Mouse (Mus musculus) neutrophil, adult 59 days (primary cell): ENCODE data around the gene Akt1s1. TPM values are rescaled to one million over a fixed set of nuclear protein-coding genes. Genes with fewer than 3 reads are reported as not detected.

ENCODE experiments used
- total RNA-seq, 2 experiments: library from RNA; stranded (reverse); gene quantifications; 1 replicate in 1 of 2; 2 replicates in 1 of 2; pipeline ENCODE4 v1.2.4; 2023

Akt1s1 gene
- 10 to 100 TPM; 14.1 to 15.2 TPM for total RNA-seq

GRCm38 (mm10) chr7:44848561-44849415 is at the start of gene Akt1s1, which contains the start of gene Tbc1d17:
Gene Akt1s1 (plus strand): TSS chr7:44848991.
Gene Tbc1d17 (minus strand): TSS chr7:44849079.

GRCm38 (mm10) chr7:44815721-44816469 is 32.9 kb upstream of the Akt1s1 start, which contains the start of the genes Nup62 and Il4i1:
Gene Nup62 (plus strand): TSS chr7:44816088.
Gene Il4i1 (plus strand): TSS chr7:44816387.

GRCm38 (mm10) chr7:44816470-44817021 is 32.2 kb upstream of the Akt1s1 start, which contains the start of gene Atf5:
Gene Atf5 (minus strand): TSS chr7:44816658.

GRCm38 (mm10) chr7:44857042-44857552 is 8.3 kb downstream of the Akt1s1 start, which contains the start of gene Pnkp:
Gene Pnkp (plus strand): TSS chr7:44857139.

GRCm38 (mm10) chr7:44869697-44870528 is 21.1 kb downstream of the Akt1s1 start, which contains the start of gene Ptov1:
Gene Ptov1 (minus strand): TSS chr7:44869788.

GRCm38 (mm10) chr7:44892276-44892921 is 43.6 kb downstream of the Akt1s1 start, which contains the start of gene Med25:
Gene Med25 (minus strand): TSS chr7:44892712.

GRCm38 (mm10) chr7:44895593-44896434 is 47.0 kb downstream of the Akt1s1 start, which contains the start of gene Fuz:
Gene Fuz (plus strand): TSS chr7:44896079.

Other genes starting within 250 kb of the Akt1s1 start
- gene Myh14, start 178.1 kb upstream of the Akt1s1 start, total RNA-seq, result not detected
- gene Izumo2, start 140.2 kb upstream of the Akt1s1 start, total RNA-seq, result not detected
- 10 to 100 TPM; 49.1 to 59.2 TPM for gene Vrk3, start 100.6 kb upstream of the Akt1s1 start, total RNA-seq
- gene Zfp473, start 97.9 kb upstream of the Akt1s1 start, total RNA-seq, result 1 to 10 TPM; 1.0 to 1.7 TPM
- gene Nup62, start 32.9 kb upstream of the Akt1s1 start, total RNA-seq, result 10 to 100 TPM; 50.3 to 52.5 TPM
- gene Il4i1, start 32.6 kb upstream of the Akt1s1 start, total RNA-seq, result 1 to 10 TPM in 1 of 2 experiments, under 1 TPM in 1; 0.64 to 1.8 TPM
- gene Atf5, start 32.3 kb upstream of the Akt1s1 start, total RNA-seq, result 1 to 10 TPM; 4.9 to 6.0 TPM
- 10 to 100 TPM; 32.1 to 45.3 TPM for gene Tbc1d17, start 88 bp downstream of the Akt1s1 start, total RNA-seq
- gene Pnkp, start 8.1 kb downstream of the Akt1s1 start, total RNA-seq, result 100 to 1,000 TPM; 390 to 443 TPM
- gene Ptov1, start 20.8 kb downstream of the Akt1s1 start, total RNA-seq, result 10 to 100 TPM; 32.3 to 33.9 TPM
- 10 to 100 TPM; 36.9 to 38.1 TPM for gene Med25, start 43.7 kb downstream of the Akt1s1 start, total RNA-seq
- gene Fuz, start 47.1 kb downstream of the Akt1s1 start, total RNA-seq, result 1 to 10 TPM; 4.6 to 6.1 TPM
- gene Ap2a1, start 80.5 kb downstream of the Akt1s1 start, total RNA-seq, result 10 to 100 TPM; 61.7 to 69.2 TPM
- gene Tsks, start 94.2 kb downstream of the Akt1s1 start, total RNA-seq, result not detected
- gene Cpt1c, start 125.9 kb downstream of the Akt1s1 start, total RNA-seq, result under 1 TPM; 0.33 to 0.53 TPM
- gene Prmt1, start 137.6 kb downstream of the Akt1s1 start, total RNA-seq, result 10 to 100 TPM; 79.2 to 80.4 TPM
- gene Irf3, start 148.7 kb downstream of the Akt1s1 start, total RNA-seq, result 10 to 100 TPM; 55.8 to 60.1 TPM
- gene Bcl2l12, start 149.7 kb downstream of the Akt1s1 start, total RNA-seq, result 10 to 100 TPM in 1 of 2 experiments, 1 to 10 TPM in 1; 9.3 to 14.3 TPM
- 10 to 100 TPM; 57.7 to 58.5 TPM for gene Scaf1, start 167.4 kb downstream of the Akt1s1 start, total RNA-seq
- gene Rras, start 169.0 kb downstream of the Akt1s1 start, total RNA-seq, result 10 to 100 TPM; 13.6 to 16.8 TPM
- 10 to 100 TPM; 22.7 to 23.8 TPM for gene Prr12, start 203.9 kb downstream of the Akt1s1 start, total RNA-seq
- 10 to 100 TPM; 31.4 to 34.3 TPM for gene Nosip, start 213.4 kb downstream of the Akt1s1 start, total RNA-seq
- gene Prrg2, start 213.7 kb downstream of the Akt1s1 start, total RNA-seq, result 10 to 100 TPM; 14.5 to 15.6 TPM
- gene Rcn3, start 243.2 kb downstream of the Akt1s1 start, total RNA-seq, result 1 to 10 TPM in 1 of 2 experiments, under 1 TPM in 1; 0.79 to 2.8 TPM